Mouse (Mus musculus): Measurements from ENCODE around the gene Rwdd2a.

The Rwdd2a gene

GRCm38 (mm10) chr9:86571540-86572135 lies at the start of gene Rwdd2a, which contains the start of gene Pgm3:
TSS of gene Rwdd2a (plus strand) at chr9:86571991.
TSS of gene Pgm3 (minus strand) at chr9:86571842.
- DNase-seq (ENCODE audit: extremely low read depth, low read depth): peak; percentile 58

- no peak for DNase-seq (ENCODE audit: extremely low read depth, low read depth)
Observed at GRCm38 (mm10) chr9:86522335-86522734, 49.5 kb upstream of the Rwdd2a start.

GRCm38 (mm10) chr9:86525600-86525999 lies 46.2 kb upstream of the Rwdd2a start:
- no peak for DNase-seq (ENCODE audit: extremely low read depth, low read depth)

- DNase-seq (ENCODE audit: extremely low read depth, low read depth): no peak
Observed at GRCm38 (mm10) chr9:86534071-86534470, 37.7 kb upstream of the Rwdd2a start.

- no peak for DNase-seq (ENCODE audit: extremely low read depth, low read depth)
Observed at GRCm38 (mm10) chr9:86543451-86543850, 28.3 kb upstream of the Rwdd2a start.

GRCm38 (mm10) chr9:86544559-86544958 lies 27.2 kb upstream of the Rwdd2a start:
- no peak for DNase-seq (ENCODE audit: extremely low read depth, low read depth)

GRCm38 (mm10) chr9:86549637-86550162 lies 22.1 kb upstream of the Rwdd2a start:
- DNase-seq (ENCODE audit: extremely low read depth, low read depth): no peak

- DNase-seq (ENCODE audit: extremely low read depth, low read depth): no peak
Observed at GRCm38 (mm10) chr9:86550717-86551116, 21.1 kb upstream of the Rwdd2a start.

GRCm38 (mm10) chr9:86553886-86554285 lies 17.9 kb upstream of the Rwdd2a start:
- DNase-seq (ENCODE audit: extremely low read depth, low read depth): no peak

GRCm38 (mm10) chr9:86554641-86555040 lies 17.1 kb upstream of the Rwdd2a start:
- DNase-seq (ENCODE audit: extremely low read depth, low read depth): no peak

GRCm38 (mm10) chr9:86560543-86560942 lies 11.2 kb upstream of the Rwdd2a start:
- no peak for DNase-seq (ENCODE audit: extremely low read depth, low read depth)

- no peak for DNase-seq (ENCODE audit: extremely low read depth, low read depth)
Observed at GRCm38 (mm10) chr9:86569314-86569910, 2.4 kb upstream of the Rwdd2a start.

- no peak for DNase-seq (ENCODE audit: extremely low read depth, low read depth)
Observed at GRCm38 (mm10) chr9:86570261-86570890, 1.4 kb upstream of the Rwdd2a start.

- no peak for DNase-seq (ENCODE audit: extremely low read depth, low read depth)
Observed at GRCm38 (mm10) chr9:86570946-86571345, 845 bp upstream of the Rwdd2a start.

- no peak for DNase-seq (ENCODE audit: extremely low read depth, low read depth)
Observed at GRCm38 (mm10) chr9:86572196-86572595, 405 bp downstream of the Rwdd2a start.

GRCm38 (mm10) chr9:86572636-86573291 lies 973 bp downstream of the Rwdd2a start:
- DNase-seq (ENCODE audit: extremely low read depth, low read depth): peak; percentile 67

GRCm38 (mm10) chr9:86573616-86574303 lies 2.0 kb downstream of the Rwdd2a start:
- DNase-seq (ENCODE audit: extremely low read depth, low read depth): no peak

GRCm38 (mm10) chr9:86575178-86575577 lies 3.4 kb downstream of the Rwdd2a start:
- no peak for DNase-seq (ENCODE audit: extremely low read depth, low read depth)

GRCm38 (mm10) chr9:86579657-86580056 lies 7.9 kb downstream of the Rwdd2a start:
- peak; percentile 76 for DNase-seq (ENCODE audit: extremely low read depth, low read depth)

- peak; percentile 43 for DNase-seq (ENCODE audit: extremely low read depth, low read depth)
Observed at GRCm38 (mm10) chr9:86583740-86584139, 11.9 kb downstream of the Rwdd2a start.

GRCm38 (mm10) chr9:86587019-86587795 lies 15.4 kb downstream of the Rwdd2a start:
- no peak for DNase-seq (ENCODE audit: extremely low read depth, low read depth)
